9 mouse cellular contexts compared by ENCODE assay signal in the genomic region with DNA sequence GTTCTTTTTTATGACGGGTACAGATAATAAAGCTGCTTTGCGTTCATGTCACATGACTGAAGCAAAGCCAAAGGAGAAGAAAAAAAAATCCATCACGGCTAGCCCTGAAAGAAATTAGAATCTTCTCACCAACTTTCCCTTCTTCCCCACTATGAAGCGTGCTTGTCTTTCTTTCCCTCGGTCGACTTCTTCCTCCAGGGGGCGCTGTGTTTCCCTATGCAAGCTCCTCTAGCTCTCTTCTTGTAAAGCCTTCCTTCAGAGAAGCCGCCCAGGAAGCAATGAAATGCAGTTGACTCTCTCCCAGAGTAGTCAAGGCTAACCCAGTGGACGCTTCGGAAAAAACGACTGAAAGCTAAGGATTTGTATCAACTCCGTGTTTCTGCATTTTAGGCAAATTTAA.
DNase-seq lines count a peak whose midpoint lies in the region; ATAC-seq and TF ChIP-seq lines count a peak whose summit lies in the region.
"Had no signal": no experiment of that assay in that cellular context is flagged by ENCODE, and none has a peak within 500 bp of the region (broad histone marks: within the 10 kb centered on the region; RNA-seq: fewer than 3 reads in every experiment).

No protein-coding gene starts in this region.

- H3K27me3 ChIP-seq in testis, adult 2 months (ENCODE audit: control insufficient read depth, insufficient read depth, low read length), result no peaks in the 10 kb centered on the region
- H3K27me3 ChIP-seq in forebrain, embryonic 14.5 days (replicated peaks; ENCODE audit: control insufficient read depth, insufficient read depth, low read length), result no peaks in the 10 kb centered on the region

- DNase-seq in cerebellum, adult 8-10 months, result peak; percentile 24
- DNase-seq in left cerebral cortex, postnatal 4 days, result peak; percentile 76
- DNase-seq in left cerebral cortex, adult 8-10 months (ENCODE audit: low spot score in 2 of 2), result no peak
- DNase-seq in adipocyte (ENCODE audit: low spot score), result peak; percentile 24
- no peak for DNase-seq in forebrain, embryonic 14.5 days (ENCODE audit: low spot score)

- intact Hi-C loops in left cerebral cortex, postnatal 4 days (cut with DNase I), result no loop called here

- H3K27ac ChIP-seq in testis, adult 2 months (ENCODE audit: control insufficient read depth, insufficient read depth, low read depth, low read length), result no peak overlapping the region
- H3K27ac ChIP-seq in forebrain, embryonic 14.5 days (ENCODE audit: low read depth, low read length), result no peak overlapping the region
- H3K27ac ChIP-seq: macrophage had no signal

- no peak overlapping the region; the same call in 1 of the 2 replicates for H3K4me3 ChIP-seq in testis, adult 2 months (ENCODE audit: control insufficient read depth, low read depth, low read length)
- H3K4me3 ChIP-seq in forebrain, embryonic 14.5 days (ENCODE audit: low read depth, low read length), result no peak overlapping the region

- no peak for TF ChIP-seq POLR2A in testis, adult 2 months (IDR thresholded peaks at IDR 0.05; ENCODE audit: control insufficient read depth, low read depth, low read length)

- no peak overlapping the region for H3K4me2 ChIP-seq in forebrain, embryonic 14.5 days (ENCODE audit: low read length)

- H3K4me1 ChIP-seq in testis, adult 2 months (ENCODE audit: control insufficient read depth, insufficient read depth, low read length), result peaks cover 9% of the 10 kb centered on the region
- no peaks in the 10 kb centered on the region for H3K4me1 ChIP-seq in forebrain, embryonic 14.5 days (ENCODE audit: control insufficient read depth, insufficient read depth, low read length)

- H3K36me3 ChIP-seq in testis, adult 2 months (ENCODE audit: control insufficient read depth, insufficient read depth, low read length), result no peaks in the 10 kb centered on the region
- H3K36me3 ChIP-seq in forebrain, embryonic 14.5 days (ENCODE audit: control insufficient read depth, insufficient read depth, low read length), result no peaks in the 10 kb centered on the region

- no peak for ATAC-seq in cerebellum, adult (ENCODE audit: insufficient number of reproducible peaks, low FRiP score, low TSS enrichment)
- ATAC-seq in granulocyte monocyte progenitor cell, adult 5-6 weeks (replicated peaks; ENCODE audit: poor library complexity, severe bottlenecking), result peak; percentile 40; the same call in 1 of the 2 replicates
- no peak for ATAC-seq in forebrain, embryonic 14.5 days

- peak; percentile 41; the same call in 1 of the 2 replicates for TF ChIP-seq CTCF in testis, adult 2 months (IDR thresholded peaks at IDR 0.05; ENCODE audit: control insufficient read depth, insufficient read depth, insufficient replicate concordance, low read depth, low read length)

- 53% methylated on average over 12 of the region's 12 CpGs for WGBS in forebrain, embryonic 14.5 days

- no peaks in the 10 kb centered on the region for H3K9me3 ChIP-seq in forebrain, embryonic 14.5 days (replicated peaks; ENCODE audit: control insufficient read depth, low read length)

- H3K9ac ChIP-seq in forebrain, embryonic 14.5 days (ENCODE audit: low read length), result no peak overlapping the region

Comparison
In these comparisons a context has a peak if more than half of its experiments do, and no peak if none do; other contexts are left out.
1. DNase-seq: peak in cerebellum, adult 8-10 months (single experiment), left cerebral cortex, postnatal 4 days (single experiment) and adipocyte (single experiment); none in left cerebral cortex, adult 8-10 months (0 of 2) and forebrain, embryonic 14.5 days (single experiment).